Mouse (Mus musculus) ES-Bruce4 (cell line): ENCODE measurements around the gene Atf7. TPM values are rescaled to one million over a fixed set of nuclear protein-coding genes. Genes with fewer than 3 reads are reported as not detected.

Experiments
- H3K27ac ChIP-seq: 2 replicates; pipeline ENCODE4 v1.5.1; 2012; ENCODE audit warnings: low read length, inconsistent platforms; ENCODE audit not compliant: insufficient read depth
- H3K27me3 ChIP-seq: 2 replicates; pipeline ENCODE4 v1.6.1; 2012; ENCODE audit warnings: mild to moderate bottlenecking, low read length, inconsistent platforms; ENCODE audit not compliant: control insufficient read depth, poor library complexity, insufficient read depth, severe bottlenecking
- H3K36me3 ChIP-seq: 2 replicates; pipeline ENCODE4 v1.6.1; 2012; ENCODE audit warnings: inconsistent platforms, mild to moderate bottlenecking, low read length, moderate library complexity; ENCODE audit not compliant: control insufficient read depth, poor library complexity, insufficient read depth, severe bottlenecking
- H3K4me1 ChIP-seq: one replicate; pipeline ENCODE4 v1.8.1; 2011; ENCODE audit warnings: low read length; ENCODE audit not compliant: control insufficient read depth, insufficient read depth
- H3K4me3 ChIP-seq: 2 replicates; pipeline ENCODE4 v1.5.1; 2011; ENCODE audit warnings: low read depth, mild to moderate bottlenecking, low read length
- H3K9ac ChIP-seq: 2 replicates; pipeline ENCODE4 v1.6.1; 2012; ENCODE audit warnings: low read depth, mild to moderate bottlenecking, inconsistent platforms; ENCODE audit not compliant: poor library complexity, severe bottlenecking
- H3K9me3 ChIP-seq: replicated peaks from 2 replicates; pipeline ENCODE4 v1.6.1; 2012; ENCODE audit warnings: mild to moderate bottlenecking, low read length, inconsistent platforms; ENCODE audit not compliant: control insufficient read depth, poor library complexity, insufficient read depth, severe bottlenecking
- CTCF ChIP-seq: IDR thresholded peaks from one replicate; pipeline ENCODE4 v1.8.1; 2011; ENCODE audit warnings: low read depth, low read length
- EP300 ChIP-seq: IDR thresholded peaks from 2 replicates; pipeline ENCODE4 v1.6.1; 2011; ENCODE audit warnings: low read depth, low read length; ENCODE audit not compliant: insufficient read depth
- POLR2A ChIP-seq: IDR thresholded peaks from one replicate; pipeline ENCODE4 v1.8.1; 2011; ENCODE audit warnings: low read length; ENCODE audit not compliant: insufficient read depth
- polyA plus RNA-seq: library from polyadenylated mRNA; stranded (reverse); fragments of >200 nt; gene quantifications from 2 replicates; pipeline ENCODE4 v1.2.4, GENCODE M21; 2011; ENCODE audit warnings: low read depth; ENCODE audit not compliant: missing spikeins, insufficient read depth, insufficient read length

The Atf7 gene
- polyA plus RNA-seq, 1 experiment: 40.2 TPM

DNA sequence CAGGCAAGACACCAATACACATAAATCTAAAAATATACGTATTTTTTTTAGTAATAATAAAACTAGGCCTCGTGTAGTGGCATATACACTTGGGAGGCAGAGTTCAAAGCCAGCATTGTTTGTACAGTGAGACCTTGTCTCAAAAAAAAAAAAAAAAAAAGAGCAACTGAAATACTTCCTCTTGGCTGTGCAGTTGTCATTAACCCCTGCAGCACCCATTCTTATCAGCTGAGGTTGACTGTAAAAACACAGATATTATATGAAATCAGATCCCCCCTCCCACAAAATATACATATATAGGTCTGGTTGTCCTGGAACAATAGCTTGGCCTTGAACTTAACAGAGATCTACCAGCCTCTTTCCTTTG, 118.8 kb downstream of the Atf7 start:
- H3K4me1 ChIP-seq: peaks cover 2% of the 10 kb centered on the region
- H3K27me3 ChIP-seq: no peaks in the 10 kb centered on the region
- no peak overlapping the region for H3K4me3 ChIP-seq
- no peak for TF ChIP-seq CTCF
- no peak for TF ChIP-seq EP300
- TF ChIP-seq POLR2A: no peak
- H3K27ac ChIP-seq: no peak overlapping the region
- peaks cover 31% of the 10 kb centered on the region for H3K36me3 ChIP-seq
- H3K9me3 ChIP-seq: no peaks in the 10 kb centered on the region
- no peak overlapping the region for H3K9ac ChIP-seq

GRCm38 (mm10) chr15:102505770-102506463, 119.3 kb downstream of the Atf7 start:
- no peak for TF ChIP-seq CTCF
- TF ChIP-seq POLR2A: no peak
- no peak for TF ChIP-seq EP300
- H3K36me3 ChIP-seq: peaks cover 36% of the 10 kb centered on the region
- no peak overlapping the region for H3K27ac ChIP-seq

DNA sequence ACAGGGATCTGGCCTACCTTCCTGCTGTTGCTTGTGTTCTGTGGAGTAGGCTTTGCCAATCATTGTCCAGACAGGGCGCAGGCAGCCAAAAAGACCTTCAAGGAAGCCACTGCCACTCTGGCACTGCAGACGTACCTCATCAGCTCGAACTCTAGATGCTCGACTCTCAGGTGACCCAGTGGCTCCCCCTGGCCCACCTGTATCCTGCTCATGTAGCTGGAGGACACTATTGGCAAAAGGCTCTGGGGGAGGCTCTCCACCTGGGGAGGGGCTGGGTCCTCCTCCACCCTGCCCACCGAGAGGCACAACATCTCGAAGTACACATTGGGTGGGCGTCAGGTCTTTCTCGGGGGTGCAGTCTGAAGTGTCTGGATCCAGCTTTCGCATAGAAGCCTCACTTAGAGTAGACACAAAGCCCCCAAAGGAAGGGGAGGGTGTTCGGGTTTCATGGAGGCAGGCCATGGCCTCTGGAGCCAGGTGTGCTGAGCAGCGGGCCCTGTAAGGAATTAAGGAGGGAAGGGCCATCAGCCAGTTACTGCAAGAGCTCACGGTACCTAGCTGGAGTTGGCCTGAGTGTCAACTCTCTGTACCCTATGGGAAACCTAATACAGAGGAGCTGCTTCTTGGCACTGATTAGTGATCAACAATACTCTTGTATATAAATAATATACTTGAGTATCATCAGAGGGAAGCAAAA, 120.0 kb downstream of the Atf7 start:
- Histone ChIP-seq H3K27ac (no peak overlapping the region), H3K9me3 (no peaks in the 10 kb centered on the region), H3K9ac (no peak overlapping the region), H3K4me1 (peaks cover 2% of the 10 kb centered on the region), H3K27me3 (no peaks in the 10 kb centered on the region), H3K4me3 (no peak overlapping the region), H3K36me3 (peaks cover 43% of the 10 kb centered on the region)
- no peak for TF ChIP-seq CTCF

More at GRCm38 (mm10) chr15:102505770-102506463, 119.3 kb downstream of the Atf7 start:
- Histone ChIP-seq H3K4me3 (no peak overlapping the region), H3K9me3 (no peaks in the 10 kb centered on the region), H3K4me1 (peaks cover 2% of the 10 kb centered on the region), H3K9ac (no peak overlapping the region), H3K27me3 (no peaks in the 10 kb centered on the region)

- Histone ChIP-seq H3K27me3 (no peaks in the 10 kb centered on the region), H3K9ac (no peak overlapping the region), H3K4me1 (peaks cover 2% of the 10 kb centered on the region), H3K36me3 (peaks cover 54% of the 10 kb centered on the region), H3K4me3 (no peak overlapping the region), H3K9me3 (no peaks in the 10 kb centered on the region), H3K27ac (no peak overlapping the region)
- TF ChIP-seq POLR2A (no peak), CTCF (no peak), EP300 (no peak)
Measured at GRCm38 (mm10) chr15:102503924-102504782, 121.1 kb downstream of the Atf7 start.

- TF ChIP-seq EP300 (no peak), POLR2A (no peak), CTCF (no peak)
- Histone ChIP-seq H3K4me3 (no peak within 1 kb of the TSS), H3K27me3 (no peaks in the 10 kb centered on the region), H3K36me3 (peaks cover 59% of the 10 kb centered on the region), H3K9me3 (no peaks in the 10 kb centered on the region), H3K27ac (no peak within 1 kb of the TSS), H3K9ac (no peak within 1 kb of the TSS), H3K4me1 (peaks cover 2% of the 10 kb centered on the region)
Measured at GRCm38 (mm10) chr15:102503447-102503846, 121.8 kb downstream of the Atf7 start, which contains the start of gene Gm10337. Gm10337 (plus strand) TSS chr15:102503722.
